Mouse (Mus musculus) heart, embryonic 16.5 days (tissue): ENCODE results near the gene Rps24. TPM values are rescaled to one million over a fixed set of nuclear protein-coding genes. Genes with fewer than 3 reads are reported as not detected.

Source experiments
- ATAC-seq: fragments of 200-750 bp; cut with Nextera tagmentation; replicated peaks from 2 replicates; pipeline ENCODE4 v1.8.0; 2017; ENCODE audit warnings: moderate number of reproducible peaks; ENCODE audit not compliant: insufficient read depth, low FRiP score; ENCODE audit errors: extremely low read depth
- H3K27ac ChIP-seq: fragments of 300-500 bp; sonication (generic); 2 replicates; pipeline ENCODE4 v1.5.1; 2014; ENCODE audit warnings: mild to moderate bottlenecking, low read length, control low read depth, moderate library complexity
- H3K27me3 ChIP-seq: fragments of 300-500 bp; sonication (generic); 2 replicates; pipeline ENCODE4 v1.6.1; 2014; ENCODE audit warnings: low read length, mixed read lengths; ENCODE audit not compliant: control insufficient read depth, insufficient read depth
- H3K36me3 ChIP-seq: fragments of 300-500 bp; sonication (generic); 2 replicates; pipeline ENCODE4 v1.6.1; 2014; ENCODE audit not compliant: control insufficient read depth, insufficient read depth
- H3K4me1 ChIP-seq: fragments of 300-500 bp; sonication (generic); 2 replicates; pipeline ENCODE4 v1.6.1; 2014; ENCODE audit warnings: low read length, mixed read lengths; ENCODE audit not compliant: control insufficient read depth, insufficient read depth
- H3K4me2 ChIP-seq: fragments of 300-500 bp; sonication (generic); 2 replicates; pipeline ENCODE4 v1.6.1; 2014; ENCODE audit warnings: low read depth, mild to moderate bottlenecking, control low read depth, low read length
- H3K4me3 ChIP-seq: fragments of 300-500 bp; sonication (generic); 2 replicates; pipeline ENCODE4 v1.5.1; 2014; ENCODE audit warnings: mild to moderate bottlenecking, control low read depth, low read length
- H3K9ac ChIP-seq: fragments of 300-500 bp; sonication (generic); 2 replicates; pipeline ENCODE4 v1.6.1; 2014; ENCODE audit warnings: low read length, control low read depth
- H3K9me3 ChIP-seq: fragments of 300-500 bp; sonication (generic); replicated peaks from 2 replicates; pipeline ENCODE4 v1.6.1; 2016; ENCODE audit warnings: low read length; ENCODE audit not compliant: control insufficient read depth
- WGBS: fragments of 180-500 bp; shearing (Covaris S2); extraction: QIAGEN DNeasy Blood & Tissue Kit; methylation state at CpG from one replicate; pipeline ENCODE4 v1.1.7; 2014; 5-methylcytosine and 5-hydroxymethylcytosine counted together
- polyA plus RNA-seq: library from polyadenylated mRNA; unstranded; fragments of >200 nt; fragmentation: Nextera tagmentation; extraction: Ambion mirVana; gene quantifications from 2 replicates; pipeline ENCODE4 v1.2.1, GENCODE M21; 2015

The Rps24 gene
- polyA plus RNA-seq, 1 experiment from 2014 or later, result 565 TPM

DNA sequence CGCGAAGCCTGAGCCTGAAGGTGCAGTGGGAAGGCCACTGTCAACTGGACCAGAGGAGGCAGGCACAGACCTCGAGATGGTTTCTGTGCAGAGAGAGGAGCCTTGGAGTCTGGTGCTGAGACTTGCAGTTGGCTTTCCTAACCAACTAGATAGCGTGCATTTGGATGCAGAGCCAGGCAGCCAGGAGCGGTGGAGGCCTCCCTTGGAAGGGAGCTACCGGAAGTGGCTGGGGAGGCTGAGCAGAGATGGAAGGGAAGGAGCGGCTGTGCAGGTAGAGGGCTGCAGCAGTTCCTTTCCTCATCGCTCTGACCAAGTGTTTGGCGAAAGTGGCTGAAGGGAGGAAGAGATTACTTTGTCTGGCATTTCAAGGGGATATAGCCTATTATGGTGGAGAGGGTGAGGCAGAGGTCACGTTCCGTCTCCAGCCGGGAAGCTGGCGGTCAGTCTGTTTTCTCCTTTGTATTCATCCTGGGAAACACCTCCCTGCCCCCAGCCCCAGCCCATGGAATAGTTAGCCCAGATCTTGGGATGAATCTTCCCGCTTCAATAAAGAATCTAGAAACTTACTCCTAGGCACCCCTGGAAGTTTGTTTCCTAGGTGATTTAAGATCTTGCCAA is 20.6 kb downstream of the Rps24 start:
- H3K9ac ChIP-seq, result no peak overlapping the region
- no peak overlapping the region for H3K4me3 ChIP-seq
- H3K4me2 ChIP-seq, result 0 out of 2 replicates have a peak overlapping the region, but pooled peaks have one; percentile 14
- WGBS, result 27% methylated on average over 14 of the region's 14 CpGs
- ATAC-seq, result no peak
- peaks cover 6% of the 10 kb centered on the region for H3K9me3 ChIP-seq
- no peaks in the 10 kb centered on the region for H3K36me3 ChIP-seq
- H3K27ac ChIP-seq, result no peak overlapping the region
- H3K4me1 ChIP-seq, result peaks cover 8% of the 10 kb centered on the region; the same call in 1 of the 2 replicates
- no peaks in the 10 kb centered on the region for H3K27me3 ChIP-seq

DNA sequence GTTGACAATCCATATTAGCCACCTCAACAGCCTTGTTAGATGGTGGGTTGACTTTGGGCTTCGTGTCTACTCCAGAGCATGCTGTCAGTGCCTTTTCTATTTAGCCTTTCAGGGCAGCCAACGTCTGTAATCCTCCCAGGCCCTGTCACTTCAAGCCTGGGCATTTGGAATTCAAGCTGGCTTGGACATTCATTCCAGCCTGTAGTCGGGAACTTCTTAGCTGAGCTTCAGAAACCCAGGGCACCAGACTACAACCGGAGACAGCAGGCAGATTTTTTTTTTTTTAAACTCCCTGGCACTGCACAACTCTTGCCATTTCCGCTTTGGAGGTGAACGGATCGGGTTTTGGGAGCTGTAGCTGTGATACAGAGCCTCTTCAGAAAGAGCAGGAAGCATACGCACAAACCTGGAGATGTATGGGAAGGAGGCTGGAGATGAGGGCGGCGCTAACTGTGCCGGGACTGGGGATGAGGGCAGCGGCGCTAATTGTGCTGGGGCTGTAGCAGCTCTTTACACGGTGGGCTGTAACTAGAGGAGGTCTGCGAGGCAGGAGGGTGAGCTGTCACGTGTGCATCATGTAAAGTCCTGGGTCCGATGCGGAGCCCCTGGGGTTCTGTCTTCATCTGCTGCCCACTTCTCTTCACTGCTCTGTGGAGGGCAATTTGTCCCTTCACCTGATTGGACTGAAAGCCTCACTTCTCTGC is 21.3 kb downstream of the Rps24 start:
- peak overlapping the region; percentile 7; the same call in 1 of the 2 replicates for H3K4me3 ChIP-seq
- WGBS, result 18% methylated on average over 18 of the region's 18 CpGs
- H3K4me1 ChIP-seq, result peaks cover 8% of the 10 kb centered on the region; the same call in 1 of the 2 replicates
- no peak for ATAC-seq
- H3K36me3 ChIP-seq, result no peaks in the 10 kb centered on the region
- H3K9me3 ChIP-seq, result peaks cover 6% of the 10 kb centered on the region
- H3K4me2 ChIP-seq, result peak overlapping the region; percentile 53
- H3K9ac ChIP-seq, result peak overlapping the region; percentile 20; the same call in 1 of the 2 replicates
- H3K27me3 ChIP-seq, result no peaks in the 10 kb centered on the region
- H3K27ac ChIP-seq, result no peak overlapping the region

DNA sequence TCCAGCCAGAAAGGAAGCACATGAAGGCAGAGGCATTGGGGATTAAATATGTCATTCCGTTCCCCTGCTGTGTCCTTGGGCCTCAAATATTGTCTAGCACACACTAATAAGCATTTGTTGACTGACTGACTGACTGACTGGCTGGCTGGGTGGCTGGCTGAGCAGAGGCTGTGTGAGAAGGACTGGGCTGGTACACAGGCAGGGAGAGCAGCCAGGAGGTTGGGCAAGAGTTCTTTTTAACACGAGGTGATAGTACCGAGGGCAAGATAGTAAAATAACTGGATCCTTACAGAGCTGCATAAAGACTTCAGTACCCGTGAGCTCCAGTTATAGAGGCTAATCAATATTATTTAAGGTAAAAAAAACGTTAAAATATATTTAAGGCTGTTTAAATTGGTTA is 22.6 kb downstream of the Rps24 start:
- Histone ChIP-seq H3K9me3 (peaks cover 6% of the 10 kb centered on the region), H3K4me1 (peaks cover 8% of the 10 kb centered on the region; the same call in 1 of the 2 replicates), H3K4me3 (no peak overlapping the region), H3K4me2 (no peak overlapping the region), H3K27ac (no peak overlapping the region), H3K9ac (no peak overlapping the region), H3K36me3 (no peaks in the 10 kb centered on the region), H3K27me3 (no peaks in the 10 kb centered on the region)
- no peak for ATAC-seq
- 65% methylated on average over 5 of the region's 5 CpGs for WGBS

DNA sequence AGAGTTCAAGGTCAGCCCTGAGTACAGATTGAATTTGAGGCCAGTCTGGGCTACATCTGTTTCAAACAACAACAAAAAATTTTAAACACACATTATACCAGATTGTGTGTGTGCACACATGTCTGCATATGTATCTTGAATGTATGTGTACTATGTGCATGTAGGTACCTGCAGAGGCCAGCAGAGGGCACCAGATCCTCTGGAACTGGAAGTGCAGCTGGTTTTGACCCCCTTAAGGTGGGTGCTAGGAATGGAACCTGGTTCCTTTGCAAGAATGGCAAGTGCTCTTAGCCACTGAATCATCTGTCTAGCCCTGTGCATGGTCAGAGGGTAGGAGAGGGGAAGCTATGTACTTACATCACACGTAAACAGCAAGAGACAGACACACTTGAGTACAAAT is 23.3 kb downstream of the Rps24 start:
- Histone ChIP-seq H3K27ac (no peak overlapping the region), H3K9me3 (peaks cover 6% of the 10 kb centered on the region), H3K9ac (no peak overlapping the region), H3K4me3 (no peak overlapping the region), H3K36me3 (no peaks in the 10 kb centered on the region), H3K4me2 (no peak overlapping the region), H3K27me3 (no peaks in the 10 kb centered on the region), H3K4me1 (peaks cover 8% of the 10 kb centered on the region; the same call in 1 of the 2 replicates)
- no peak for ATAC-seq
- WGBS, result 100% methylated on average over 1 of the region's 1 CpGs

DNA sequence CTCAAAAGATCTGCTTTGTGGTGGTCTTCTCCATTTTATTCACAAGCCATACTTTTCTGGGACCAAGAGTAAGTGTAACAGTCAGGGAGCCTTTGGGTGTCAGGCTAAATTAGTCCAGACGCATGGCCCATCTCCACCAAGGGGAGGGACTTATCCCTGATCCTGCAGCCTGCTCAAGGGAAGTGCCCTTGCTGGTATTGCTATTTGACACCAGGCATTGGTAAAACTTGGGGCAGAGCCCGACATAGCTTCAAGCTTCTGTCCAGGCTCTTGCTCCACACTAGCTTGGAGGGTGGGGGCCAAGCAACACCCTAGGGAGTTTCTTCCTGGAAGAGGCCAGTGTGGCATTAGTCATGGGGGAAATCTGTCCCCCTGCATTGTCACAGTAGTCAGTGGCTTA is 23.8 kb downstream of the Rps24 start:
- WGBS, result 91% methylated on average over 2 of the region's 2 CpGs
- H3K9me3 ChIP-seq, result peaks cover 6% of the 10 kb centered on the region
- H3K4me2 ChIP-seq, result no peak overlapping the region
- H3K4me1 ChIP-seq, result peaks cover 8% of the 10 kb centered on the region; the same call in 1 of the 2 replicates
- no peak overlapping the region for H3K27ac ChIP-seq
- no peak overlapping the region for H3K4me3 ChIP-seq
- no peak for ATAC-seq
- no peaks in the 10 kb centered on the region for H3K27me3 ChIP-seq
- H3K9ac ChIP-seq, result no peak overlapping the region
- no peaks in the 10 kb centered on the region for H3K36me3 ChIP-seq

- H3K27me3 ChIP-seq, result no peaks in the 10 kb centered on the region
- H3K9ac ChIP-seq, result no peak overlapping the region
- no peak overlapping the region for H3K4me2 ChIP-seq
- peaks cover 6% of the 10 kb centered on the region; the same call in 1 of the 2 replicates for H3K4me1 ChIP-seq
- H3K9me3 ChIP-seq, result peaks cover 6% of the 10 kb centered on the region
- H3K27ac ChIP-seq, result no peak overlapping the region
- WGBS, result 77% methylated on average over 6 of the region's 6 CpGs
- no peak for ATAC-seq
- H3K4me3 ChIP-seq, result no peak overlapping the region
- no peaks in the 10 kb centered on the region for H3K36me3 ChIP-seq
Observed at GRCm38 (mm10) chr14:24512527-24513161, 25.7 kb downstream of the Rps24 start.

DNA sequence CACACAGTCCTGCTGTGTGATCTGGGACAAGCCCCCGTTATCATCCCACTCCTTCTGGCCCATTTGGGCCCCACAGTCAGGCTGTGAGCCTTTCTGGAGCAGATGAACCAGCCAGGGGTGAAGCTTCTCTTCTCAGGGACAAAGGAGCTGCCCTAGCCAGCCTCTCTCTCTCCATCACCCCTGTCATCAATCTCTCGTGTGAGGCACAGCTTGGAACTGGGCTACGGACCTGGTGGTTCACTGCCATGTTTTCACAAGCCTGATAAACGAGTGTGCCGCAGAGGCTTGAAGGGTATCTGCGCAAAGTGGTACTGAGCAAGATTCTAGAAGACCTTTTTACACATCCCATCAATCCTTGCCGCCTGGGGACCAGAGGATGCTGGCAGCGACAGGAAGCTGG is 34.7 kb downstream of the Rps24 start:
- Histone ChIP-seq H3K4me3 (no peak overlapping the region), H3K9me3 (no peaks in the 10 kb centered on the region), H3K9ac (no peak overlapping the region), H3K4me2 (no peak overlapping the region), H3K4me1 (no peaks in the 10 kb centered on the region), H3K27ac (no peak overlapping the region), H3K27me3 (no peaks in the 10 kb centered on the region), H3K36me3 (no peaks in the 10 kb centered on the region)
- ATAC-seq, result no peak
- 38% methylated on average over 8 of the region's 8 CpGs for WGBS

- no peaks in the 10 kb centered on the region for H3K27me3 ChIP-seq
Observed at GRCm38 (mm10) chr14:24525137-24525536, 38.2 kb downstream of the Rps24 start.

More at GRCm38 (mm10) chr14:24525137-24525536, 38.2 kb downstream of the Rps24 start:
- H3K27ac ChIP-seq, result no peak overlapping the region
- H3K9me3 ChIP-seq, result no peaks in the 10 kb centered on the region
- peaks cover under 1% of the 10 kb centered on the region; the same call in 1 of the 2 replicates for H3K4me1 ChIP-seq
- WGBS, result 67% methylated on average over 3 of the region's 3 CpGs
- no peak overlapping the region for H3K9ac ChIP-seq
- no peaks in the 10 kb centered on the region for H3K36me3 ChIP-seq
- no peak overlapping the region for H3K4me2 ChIP-seq
- H3K4me3 ChIP-seq, result no peak overlapping the region
- ATAC-seq, result no peak
